Mouse (Mus musculus) urinary bladder, adult 2 months (tissue): Measurements from ENCODE around the gene Dscam. TPM values are rescaled to one million over a fixed set of nuclear protein-coding genes. Genes with fewer than 3 reads are reported as not detected.

Experiments used
- DNase-seq: peaks from one replicate; pipeline ENCODE4 v3.0.0; 2022; ENCODE audit warnings: low spot score
- polyA plus RNA-seq: library from polyadenylated mRNA; depleted of rRNA; stranded (reverse); fragments of >200 nt; gene quantifications from 2 replicates; pipeline ENCODE4 v1.2.3, GENCODE M21; 2012

The Dscam gene
- polyA plus RNA-seq, 1 experiment: 0.03 TPM

DNA sequence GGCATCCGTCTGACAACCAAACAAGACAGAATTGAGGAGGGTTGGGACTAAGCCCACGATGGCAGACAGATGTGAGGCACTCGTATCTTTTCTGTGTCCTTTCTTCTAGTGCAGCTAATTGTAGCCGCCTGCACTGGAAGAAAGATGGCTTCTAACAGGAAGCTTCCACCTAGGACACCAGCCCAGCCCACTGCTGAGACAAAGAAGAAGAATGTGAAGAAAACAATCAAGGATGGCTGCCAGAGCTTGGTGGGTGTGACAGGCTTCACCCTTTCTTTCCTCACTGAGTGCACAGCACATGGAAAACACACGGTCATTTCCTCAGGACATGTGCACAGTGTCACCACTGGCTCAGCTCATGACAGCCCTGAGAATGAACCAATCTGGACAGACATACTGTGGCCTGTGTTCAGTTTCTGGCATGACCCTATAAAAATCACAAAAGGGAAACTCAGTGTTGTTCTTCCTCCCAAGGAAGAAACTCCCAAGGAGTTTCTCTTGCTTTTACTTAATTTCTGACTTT, 411.4 kb downstream of the Dscam start:
- no peak for DNase-seq

DNA sequence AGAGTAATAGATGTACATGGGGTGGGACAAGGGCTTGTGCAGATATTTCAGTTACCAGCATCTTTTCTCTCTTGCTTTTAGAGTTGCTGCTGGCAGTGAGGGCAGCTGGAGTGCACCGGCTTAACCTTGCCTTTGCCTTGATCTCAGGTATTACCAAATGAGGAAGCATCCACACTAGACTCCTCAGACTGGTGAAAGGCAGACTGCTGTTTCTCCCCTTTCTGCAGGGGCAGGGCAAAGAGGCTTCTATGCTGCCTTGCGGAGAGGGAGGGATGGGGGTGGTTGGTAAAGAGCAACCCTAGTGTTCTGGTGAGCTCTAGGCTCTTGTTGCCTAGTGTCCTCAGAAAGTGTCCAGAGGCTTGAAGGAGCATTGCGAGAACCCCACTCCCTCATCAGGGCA, 412.2 kb downstream of the Dscam start:
- no peak for DNase-seq

DNA sequence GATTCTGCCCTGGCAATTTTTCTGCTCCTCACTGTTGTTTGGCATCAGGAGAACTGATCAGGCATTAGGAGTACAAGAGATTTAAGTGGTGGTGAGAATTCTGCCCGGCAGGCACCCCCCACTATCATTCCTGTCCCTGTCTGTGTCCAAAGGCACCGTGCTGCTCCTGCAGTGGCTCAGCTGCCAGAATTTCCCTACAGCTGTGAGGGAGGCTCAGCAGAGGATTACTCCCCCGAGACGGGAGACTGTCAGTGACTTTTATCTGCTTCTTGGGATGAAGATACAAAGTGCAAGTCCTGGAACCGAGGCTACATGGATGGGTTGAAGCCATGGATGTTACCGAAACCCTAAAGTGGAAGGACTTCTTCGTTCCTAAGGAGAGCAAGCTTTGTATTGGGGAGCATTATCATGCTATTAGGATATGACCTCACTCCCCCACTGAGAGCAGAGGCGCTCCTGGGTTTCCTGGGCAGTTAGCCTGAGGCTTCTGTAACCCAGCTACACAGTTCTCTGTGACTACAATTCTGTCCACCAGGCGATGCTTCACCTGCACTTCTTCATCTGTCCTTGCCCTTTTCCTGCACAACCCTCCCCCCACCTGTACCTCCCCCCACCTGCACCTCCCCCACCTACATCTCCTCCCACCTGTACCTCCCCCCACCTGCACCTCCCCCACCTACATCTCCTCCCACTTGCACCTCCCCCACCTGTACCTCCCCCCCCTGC, 412.8 kb downstream of the Dscam start:
- no peak for DNase-seq

DNA sequence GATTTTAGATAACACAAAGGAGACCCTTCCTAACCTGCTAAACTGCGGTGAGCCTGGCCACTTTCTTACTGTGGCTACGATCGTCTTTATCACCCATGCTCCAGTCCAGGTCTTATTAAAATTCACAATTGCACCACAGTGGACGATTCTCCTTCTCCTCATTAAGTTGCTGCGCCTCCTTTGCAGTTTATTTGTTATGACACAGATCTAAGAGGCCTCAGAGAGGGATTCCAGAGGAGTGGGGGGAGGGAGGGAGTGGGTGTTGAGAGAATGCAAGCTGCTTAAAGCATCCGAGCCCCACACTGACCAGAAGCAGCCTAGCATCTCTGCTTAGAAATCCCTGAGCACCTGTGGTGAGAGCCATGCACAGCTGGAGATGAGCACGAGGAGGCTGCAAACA, 413.6 kb downstream of the Dscam start:
- DNase-seq: no peak

DNA sequence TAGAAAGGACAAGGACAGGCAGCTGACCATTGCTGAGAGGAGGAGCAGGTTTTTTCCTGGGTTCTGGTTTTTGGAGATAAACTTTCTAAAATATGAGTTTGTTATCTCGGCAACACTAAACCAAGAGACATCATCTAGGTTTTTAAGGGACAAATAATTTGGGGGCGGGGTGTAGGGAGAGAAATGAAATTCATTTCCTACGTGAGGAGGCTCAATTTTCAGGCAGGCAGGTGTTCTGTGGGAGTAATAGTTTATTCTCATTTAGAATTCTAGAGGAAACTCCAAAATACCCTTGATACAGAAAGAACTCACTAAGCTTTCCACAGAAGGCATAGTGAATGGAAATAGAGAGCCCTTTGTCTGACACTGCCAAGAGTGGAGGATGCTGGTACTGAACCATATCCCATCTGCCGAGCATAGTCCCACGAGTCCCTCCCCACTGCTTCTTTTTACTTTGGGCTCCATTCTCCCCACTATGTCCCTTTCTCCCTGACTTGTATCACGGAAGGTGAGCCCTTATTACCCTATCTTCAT, 415.5 kb downstream of the Dscam start:
- no peak for DNase-seq

DNA sequence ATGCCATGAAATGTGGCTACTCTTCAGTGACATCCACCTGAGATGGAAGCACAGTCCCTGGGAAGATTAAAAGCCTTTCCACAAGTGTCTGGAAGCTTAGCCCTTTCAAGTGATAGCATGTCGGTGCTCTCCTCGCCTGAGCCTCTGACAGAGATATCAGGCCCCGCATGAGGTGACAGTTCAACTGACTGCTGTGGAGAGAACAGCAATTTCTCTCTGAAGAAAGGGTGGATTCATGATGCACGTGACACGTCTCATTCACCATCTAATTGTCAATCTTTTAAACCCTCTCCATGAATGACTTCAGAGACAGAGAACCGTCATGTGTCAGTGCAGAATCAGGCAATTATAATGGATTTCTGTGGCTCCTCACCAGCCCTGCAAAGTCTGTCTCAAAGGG, 416.2 kb downstream of the Dscam start:
- DNase-seq: no peak

DNA sequence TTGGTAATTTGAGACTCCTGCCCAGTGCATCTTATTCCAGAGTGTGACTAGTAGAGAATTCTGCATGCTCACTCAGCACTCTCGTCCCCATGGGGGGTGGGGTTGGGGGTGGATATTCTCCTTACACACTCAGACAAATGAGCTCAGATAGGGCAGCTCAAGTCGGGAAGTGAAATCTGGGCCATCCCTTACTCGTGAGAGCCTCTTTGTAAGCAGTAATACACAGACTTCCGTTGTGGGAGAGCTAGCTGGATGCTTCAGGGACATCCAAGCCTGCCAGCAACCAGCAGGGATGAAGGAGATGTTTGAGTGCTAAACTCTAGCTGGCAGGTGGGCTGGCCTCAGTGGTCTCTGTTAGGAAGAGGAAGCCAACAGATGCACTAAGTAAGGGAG, 416.8 kb downstream of the Dscam start:
- DNase-seq: no peak

DNA sequence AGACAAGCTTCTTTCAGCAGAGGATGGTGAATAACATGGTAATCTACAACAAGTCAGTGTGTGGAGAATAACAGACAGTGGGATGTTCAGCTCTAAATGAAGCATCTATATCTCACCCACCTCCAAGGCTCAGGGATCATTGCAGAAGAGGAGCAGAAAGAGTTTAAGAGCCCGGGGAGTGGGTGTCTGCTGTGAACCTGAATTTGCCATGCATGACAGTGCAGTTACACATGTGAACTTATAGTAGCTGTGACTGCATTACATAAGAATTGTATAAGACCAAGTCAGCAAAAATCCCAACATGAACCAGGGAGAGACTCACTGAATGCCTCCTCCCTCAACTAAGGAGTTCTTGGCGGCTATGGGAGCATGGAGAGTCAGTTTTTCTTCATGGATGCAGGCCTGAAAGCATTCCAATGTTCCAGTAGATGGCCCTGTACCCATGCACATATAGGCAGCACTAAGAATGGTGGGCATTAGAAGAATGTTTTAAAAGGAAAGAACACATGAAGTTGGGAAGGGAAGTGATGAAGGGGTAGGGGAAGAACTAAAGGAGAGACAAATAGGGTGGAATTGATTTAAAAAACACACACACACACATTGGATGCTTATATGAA, 417.3 kb downstream of the Dscam start:
- no peak for DNase-seq

DNA sequence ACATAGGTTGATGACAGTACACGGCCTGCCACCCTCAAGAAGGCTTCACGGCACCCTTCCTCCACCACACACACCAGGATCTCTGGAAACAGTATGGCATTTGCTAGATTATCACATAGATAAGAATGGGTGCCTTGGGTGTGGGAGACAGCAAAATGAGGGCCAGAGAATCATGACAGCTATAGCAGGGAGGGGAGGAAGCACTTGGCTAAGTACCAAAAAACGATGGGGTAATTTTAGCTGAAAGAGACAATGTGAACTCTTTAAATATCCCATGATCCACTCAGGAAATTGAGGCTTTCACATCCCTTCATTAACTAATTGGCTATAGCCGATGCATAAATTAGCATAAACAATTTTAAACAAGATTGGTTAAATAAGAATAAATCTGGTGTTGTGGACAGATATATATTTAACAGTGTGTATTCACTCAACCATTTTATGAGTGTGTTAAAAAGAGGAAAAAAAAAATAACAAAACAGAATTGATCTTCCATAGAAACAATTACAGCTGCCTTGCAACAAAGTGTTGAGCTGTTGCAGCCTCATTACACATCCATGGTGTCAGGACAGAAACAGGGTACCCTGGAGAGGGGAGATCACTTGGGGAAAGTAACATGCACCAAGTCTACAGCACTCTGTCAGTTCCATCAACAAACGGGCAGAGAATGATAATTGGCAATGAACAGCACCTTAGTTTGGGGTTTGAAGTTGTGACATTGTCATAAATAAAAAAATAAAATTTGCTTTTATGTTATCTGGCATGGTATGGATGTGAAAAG, 427.9 kb downstream of the Dscam start:
- DNase-seq: no peak

DNA sequence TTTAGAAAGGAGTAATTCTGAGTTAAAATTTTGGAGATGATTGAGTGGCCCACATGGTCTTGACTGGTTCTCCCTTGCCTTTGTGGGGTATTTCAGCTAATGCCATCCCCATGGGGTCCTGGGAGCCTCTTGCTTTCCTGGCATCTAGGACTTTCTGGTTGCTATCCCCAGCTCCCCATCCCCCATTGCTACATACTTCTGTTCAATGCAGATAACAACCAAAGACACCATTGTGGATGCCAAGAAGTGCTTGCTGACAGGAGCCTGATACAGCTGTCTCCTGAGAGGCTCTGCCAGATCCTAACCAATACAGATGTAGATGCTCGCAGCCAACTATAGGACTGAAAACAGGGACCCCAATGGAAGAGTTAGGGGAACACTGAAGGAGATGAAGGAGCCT, 429.2 kb downstream of the Dscam start:
- DNase-seq: no peak

DNA sequence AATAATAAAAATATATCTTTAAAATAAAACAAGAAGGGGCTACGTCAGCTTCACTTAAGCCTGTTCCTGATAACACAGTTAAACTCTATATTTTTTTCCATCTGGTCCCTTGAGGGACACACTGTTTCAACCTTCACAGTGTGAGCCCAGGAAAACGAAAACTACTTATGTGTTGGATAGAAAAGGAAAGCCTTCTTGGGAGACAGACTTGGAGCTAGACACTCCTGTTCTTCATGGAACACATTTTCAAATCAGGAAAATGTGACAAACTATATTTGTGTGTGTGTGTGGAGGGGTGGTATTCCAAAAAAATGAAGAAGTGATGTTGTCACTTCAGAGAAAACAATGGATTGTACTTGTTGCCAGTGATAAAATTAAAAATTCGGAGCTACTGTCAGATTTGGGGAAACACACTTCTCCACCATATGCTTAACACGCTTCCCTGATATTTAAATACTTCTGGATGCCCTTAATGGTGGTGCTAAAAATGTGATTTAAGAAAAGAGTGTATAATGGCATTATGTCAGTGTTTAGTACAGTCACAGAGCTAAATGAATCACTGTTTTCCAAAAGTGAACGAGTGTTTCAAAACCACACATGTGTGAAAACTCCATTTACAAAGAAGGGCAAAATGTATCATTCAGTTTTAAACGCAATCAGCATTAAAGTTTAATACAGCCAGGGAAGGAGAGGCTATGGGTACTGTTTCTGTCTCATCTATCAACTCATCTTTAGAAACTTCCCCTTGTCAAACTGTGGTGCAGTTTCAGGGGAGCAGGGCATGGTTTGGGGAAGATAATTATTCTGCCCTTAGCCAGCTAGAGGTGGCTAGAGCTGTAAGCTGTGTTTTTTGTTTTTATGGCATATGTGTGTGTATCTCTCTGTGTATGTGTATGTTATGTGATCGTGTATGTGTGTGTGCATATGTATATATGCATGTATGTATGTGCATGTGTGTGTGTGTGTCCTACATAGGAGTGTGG, 430.2 kb downstream of the Dscam start:
- DNase-seq: no peak

DNA sequence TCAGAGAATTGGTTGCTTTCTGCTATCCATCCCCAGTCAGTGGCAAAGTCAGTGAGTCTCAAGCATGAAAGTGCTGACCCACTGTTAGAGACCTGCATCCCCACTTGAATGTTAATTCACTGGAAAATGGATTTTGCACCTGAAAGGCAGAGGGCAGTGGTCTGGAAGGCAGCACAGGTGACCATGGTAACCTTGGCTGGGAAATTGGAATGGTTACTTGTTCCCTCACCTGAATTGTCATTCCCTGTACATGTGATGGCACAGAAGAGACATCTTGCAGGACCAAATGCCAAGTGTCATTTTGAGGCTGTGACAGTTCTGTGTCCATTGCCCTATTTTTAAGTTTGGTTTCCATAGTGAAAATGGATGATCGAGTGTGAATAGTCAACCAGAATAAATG, 434.1 kb downstream of the Dscam start:
- DNase-seq: no peak

DNA sequence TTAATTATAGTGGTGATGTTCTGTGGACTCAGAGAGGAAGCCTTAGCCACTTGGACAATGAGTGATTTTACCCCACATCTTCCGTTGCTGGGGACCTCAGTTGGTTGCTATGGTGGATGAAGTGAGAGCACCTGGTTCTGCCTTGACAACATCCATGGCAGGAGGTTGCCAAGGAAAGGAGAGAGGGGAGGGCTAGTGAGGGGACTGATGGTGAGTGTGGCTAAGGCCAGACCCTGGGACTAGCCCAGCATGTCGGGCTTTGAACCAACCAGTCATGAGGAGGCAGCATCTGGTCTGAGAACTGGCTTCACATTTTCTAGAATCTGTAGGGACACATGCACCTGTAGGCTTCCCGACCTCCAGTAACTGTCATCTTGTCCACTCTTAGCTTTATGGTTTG, 439.7 kb downstream of the Dscam start:
- DNase-seq: no peak

DNA sequence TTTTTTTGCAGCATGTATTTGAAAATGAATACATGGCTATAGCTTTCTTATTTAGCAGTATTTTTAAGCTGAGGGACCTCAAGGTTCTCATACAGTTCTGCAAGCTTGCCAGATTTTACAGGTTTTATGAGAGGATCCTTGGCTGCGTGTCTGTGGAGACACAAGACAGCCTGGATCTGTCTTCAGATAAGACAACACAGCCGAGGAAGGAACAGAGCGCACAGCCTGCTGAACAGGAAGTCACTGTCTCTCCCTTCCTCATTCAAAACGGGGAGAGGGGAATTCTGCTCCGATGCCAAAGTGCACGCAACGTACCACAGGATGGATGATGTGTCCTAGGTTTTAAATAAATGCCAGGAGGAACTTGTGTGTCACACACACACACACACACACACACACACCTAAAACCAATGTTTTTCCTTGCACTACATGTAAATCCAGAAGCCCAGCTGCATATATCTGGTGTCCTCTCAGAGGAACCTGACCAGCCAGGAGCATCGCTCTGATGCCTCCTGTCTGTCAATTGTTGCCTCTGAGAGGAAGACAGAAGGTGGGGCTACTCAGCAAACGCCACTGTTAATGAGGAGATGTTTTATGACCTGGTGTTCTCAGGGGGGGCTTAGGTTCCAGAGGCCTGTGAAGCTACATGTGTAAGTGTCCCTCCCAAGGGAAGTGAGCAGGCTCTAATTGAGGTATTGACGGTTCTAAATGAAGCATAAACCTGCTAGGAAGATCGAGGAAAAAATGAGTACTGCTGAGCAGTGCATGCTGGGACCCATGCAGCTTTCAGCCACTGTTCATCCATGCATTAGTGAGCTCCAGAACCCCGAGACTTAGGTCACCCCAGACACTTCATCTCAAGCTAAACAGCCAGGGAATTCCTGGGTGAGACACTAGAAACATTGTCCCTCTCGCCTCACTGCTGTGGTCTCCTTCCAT, 442.4 kb downstream of the Dscam start:
- no peak for DNase-seq

DNA sequence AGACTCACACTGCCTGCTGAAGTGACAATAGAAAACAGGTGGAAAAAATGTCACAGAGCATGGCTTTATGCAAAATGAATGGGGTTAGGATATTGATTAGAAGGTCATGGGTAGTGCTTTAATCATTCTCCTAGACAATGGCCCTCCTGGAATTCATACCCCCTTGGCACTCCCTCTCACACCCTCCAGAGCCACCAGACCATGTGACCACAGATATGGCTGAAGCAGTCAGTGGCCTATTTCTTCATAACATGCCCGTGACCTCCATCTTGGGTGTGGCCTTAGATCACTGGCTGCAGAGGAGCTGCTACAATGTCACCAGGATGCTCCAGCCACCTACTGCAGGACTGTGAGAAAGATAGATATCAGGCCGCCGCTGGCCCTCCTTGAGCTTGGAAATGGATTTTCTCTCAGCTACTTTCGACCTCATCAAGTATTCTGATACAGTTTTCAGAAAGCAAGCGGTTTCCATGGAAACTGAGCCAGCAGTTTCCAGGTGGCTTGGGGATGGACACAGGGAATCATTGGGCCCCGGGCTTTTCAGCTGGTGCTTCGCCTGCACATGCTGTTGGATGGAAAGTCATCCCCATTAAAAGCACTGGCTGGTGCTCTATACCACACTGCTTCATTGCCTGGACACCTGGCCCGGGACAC, 445.4 kb downstream of the Dscam start:
- no peak for DNase-seq

DNA sequence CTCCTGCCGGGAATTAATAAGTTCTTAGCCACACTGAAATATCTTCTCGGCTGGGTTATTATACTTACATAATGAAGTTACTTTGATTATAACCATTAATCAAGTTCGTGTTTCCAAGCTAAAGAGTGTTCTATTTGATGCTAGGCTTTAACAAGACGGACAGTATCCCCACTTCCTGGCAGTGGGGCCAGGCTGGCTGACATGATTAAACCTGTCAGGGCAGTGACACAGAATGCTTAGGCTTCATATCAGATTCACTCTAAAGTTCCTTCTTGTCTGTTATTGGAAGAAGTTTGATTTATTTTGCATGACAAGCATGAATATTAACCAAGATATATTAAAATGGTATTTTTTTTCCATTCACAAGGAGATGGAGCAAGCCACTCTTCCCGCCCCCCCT, 446.0 kb downstream of the Dscam start:
- DNase-seq: no peak

DNA sequence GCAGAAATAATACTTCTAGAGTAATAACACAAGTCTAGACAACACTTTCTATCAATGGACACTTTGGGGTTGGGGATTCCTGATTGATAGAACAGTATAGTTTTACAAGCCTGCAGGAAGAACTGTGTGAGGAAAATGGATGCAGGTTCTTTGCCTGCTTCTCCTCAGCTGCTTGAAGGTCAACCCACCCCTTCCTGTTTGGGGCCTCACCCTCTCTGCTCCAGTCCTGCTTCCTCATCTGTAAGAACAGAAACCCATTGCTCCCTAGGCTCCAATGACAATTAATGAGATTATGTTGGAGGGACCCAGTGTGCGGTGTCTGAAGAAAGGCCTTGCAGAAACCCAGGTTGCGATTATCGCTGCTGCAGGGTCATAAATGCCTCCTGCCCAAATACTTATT, 446.4 kb downstream of the Dscam start:
- DNase-seq: no peak

DNA sequence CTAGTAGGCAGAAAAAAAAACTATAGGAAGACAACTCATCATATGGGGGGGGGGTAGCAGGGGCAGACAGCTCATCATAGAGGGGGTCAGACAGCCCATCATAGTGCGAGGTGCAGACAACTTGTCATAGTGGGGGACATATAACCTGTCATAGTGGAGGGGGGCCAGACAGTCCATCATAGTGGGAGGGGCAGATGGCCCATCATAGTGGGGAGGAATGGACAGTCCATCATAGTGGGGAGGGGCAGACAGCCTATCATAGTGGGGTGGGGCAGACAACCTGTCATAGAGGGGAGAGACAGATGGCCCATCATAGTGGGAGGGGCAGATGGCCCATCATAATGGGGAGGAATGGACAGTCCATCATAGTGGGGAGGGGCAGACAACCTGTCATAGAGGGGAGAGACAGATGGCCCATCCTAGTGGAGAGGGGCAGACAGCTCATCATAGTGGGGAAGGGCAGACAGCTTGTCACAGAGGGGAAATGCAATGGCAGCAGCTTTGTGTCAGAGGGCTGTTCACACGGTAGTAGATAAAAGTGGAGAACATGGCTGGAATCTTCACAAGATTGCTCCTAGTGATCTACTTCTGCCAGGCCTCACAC, 447.4 kb downstream of the Dscam start:
- DNase-seq: no peak

DNA sequence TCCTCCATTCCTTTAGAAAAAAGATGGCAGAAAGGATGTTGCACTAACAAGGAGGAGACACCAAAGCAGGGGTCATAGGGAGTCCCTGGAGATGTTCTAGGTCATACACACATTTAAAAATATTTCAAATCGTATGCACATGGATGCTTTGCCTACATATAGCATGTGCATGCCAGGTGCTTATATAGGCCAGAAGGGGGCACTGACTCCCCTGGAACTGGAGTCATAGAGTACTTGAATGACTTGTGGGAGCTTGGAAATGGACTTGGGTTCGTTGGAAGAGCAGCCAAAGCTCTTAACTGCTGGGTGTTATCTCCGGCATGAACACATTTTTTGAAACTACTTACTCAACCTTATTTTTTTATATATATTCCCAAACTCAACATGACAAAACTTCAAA, 448.4 kb downstream of the Dscam start:
- no peak for DNase-seq
